Mouse (Mus musculus): ENCODE data around the gene Hist1h2ab.

DNA sequence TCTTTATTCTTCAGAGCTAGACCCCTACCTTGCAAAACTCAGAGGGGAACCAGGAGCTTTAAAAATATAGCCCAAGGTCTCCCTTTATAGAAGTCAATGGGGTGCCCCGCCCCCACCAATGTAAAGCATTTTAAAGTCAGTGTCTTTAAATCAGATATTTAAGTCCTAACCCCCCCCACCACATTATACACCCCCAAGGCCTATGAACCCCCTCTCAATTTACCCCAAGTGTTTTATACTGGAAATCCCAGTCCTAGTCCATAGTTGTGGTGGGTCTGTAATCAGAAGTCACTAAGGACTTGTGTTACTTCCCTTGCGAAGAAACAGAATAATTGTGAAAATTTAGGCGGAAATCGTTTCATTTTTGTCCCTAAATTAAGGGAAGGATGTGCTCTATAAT, 12.9 kb upstream of the Hist1h2ab start:
- TF ChIP-seq MAFK (IDR thresholded peaks at IDR 0.05; ENCODE audit: insufficient read depth, low read depth, low read length) (no peak), HCFC1 (IDR thresholded peaks at IDR 0.05; ENCODE audit: borderline replicate concordance, insufficient read depth, low read length) (no peak)
